Mouse (Mus musculus) small intestine, adult 2 months (tissue): ENCODE results near the gene Gm8439.

Experiments used
- CTCF ChIP-seq: fragments of 200-500 bp; IDR thresholded peaks from 2 replicates; pipeline ENCODE4 v1.5.1; 2012; ENCODE audit warnings: low read depth, mild to moderate bottlenecking, control low read depth, inconsistent platforms, low read length, moderate library complexity, mixed read lengths; ENCODE audit not compliant: insufficient replicate concordance, insufficient read length; ENCODE audit errors: extremely low read depth
- POLR2A ChIP-seq: fragments of 200-500 bp; IDR thresholded peaks from 2 replicates; pipeline ENCODE4 v1.6.1; 2012; ENCODE audit warnings: low read depth, mild to moderate bottlenecking, control low read depth, inconsistent platforms, low read length, moderate library complexity

DNA sequence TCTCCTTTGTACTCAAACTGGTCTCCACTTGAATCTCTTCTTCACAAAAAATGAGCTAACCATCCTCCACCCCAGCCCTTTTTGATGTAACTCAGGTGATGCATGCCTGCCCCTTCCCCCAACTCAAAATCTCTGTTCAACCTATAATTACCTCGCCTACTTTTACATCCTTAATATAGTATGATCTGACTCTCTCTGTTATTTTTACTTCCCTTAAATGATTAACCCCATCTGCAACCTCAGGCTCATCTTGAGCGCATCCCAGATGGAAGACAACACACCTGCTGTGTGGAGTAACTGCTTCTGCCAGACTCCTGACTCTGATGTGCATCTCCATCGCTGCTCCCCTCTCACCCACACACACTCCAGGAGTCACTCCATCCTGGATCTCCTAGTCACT is 14.1 kb downstream of the Gm8439 start:
- no peak for TF ChIP-seq CTCF
- no peak for TF ChIP-seq POLR2A
